Mouse (Mus musculus) stomach, embryonic 15.5 days (tissue): ENCODE measurements around the gene Klhl4. TPM values are rescaled to one million over a fixed set of nuclear protein-coding genes. Genes with fewer than 3 reads are reported as not detected.
A peak's percentile ranks its signal among the peaks of the same experiment; 100 is the strongest.

ENCODE experiments used
- ATAC-seq: fragments of 200-750 bp; cut with Nextera tagmentation; 2 replicates; pipeline ENCODE4 v1.8.0; 2017; ENCODE audit warnings: low read depth, moderate number of reproducible peaks, moderate TSS enrichment; ENCODE audit not compliant: insufficient read depth, low FRiP score
- H3K27ac ChIP-seq: fragments of 300-500 bp; sonication (generic); 2 replicates; pipeline ENCODE4 v1.5.1; 2015; ENCODE audit warnings: mild to moderate bottlenecking, inconsistent platforms
- H3K27me3 ChIP-seq: fragments of 300-500 bp; sonication (generic); replicated peaks from 2 replicates; pipeline ENCODE4 v1.6.1; 2015; ENCODE audit warnings: inconsistent platforms
- H3K36me3 ChIP-seq: fragments of 300-500 bp; sonication (generic); 2 replicates; pipeline ENCODE4 v1.6.1; 2015; ENCODE audit warnings: inconsistent platforms
- H3K4me1 ChIP-seq: fragments of 300-500 bp; sonication (generic); 2 replicates; pipeline ENCODE4 v1.6.1; 2015; ENCODE audit warnings: inconsistent platforms
- H3K4me2 ChIP-seq: fragments of 300-500 bp; sonication (generic); 2 replicates; pipeline ENCODE4 v1.6.1; 2015; ENCODE audit warnings: mild to moderate bottlenecking, inconsistent platforms
- H3K4me3 ChIP-seq: fragments of 300-500 bp; sonication (generic); replicated peaks from 2 replicates; pipeline ENCODE4 v1.5.1; 2015; ENCODE audit warnings: inconsistent platforms
- H3K9ac ChIP-seq: fragments of 300-500 bp; sonication (generic); 2 replicates; pipeline ENCODE4 v1.6.1; 2015; ENCODE audit warnings: inconsistent platforms
- H3K9me3 ChIP-seq: fragments of 300-500 bp; sonication (generic); 2 replicates; pipeline ENCODE4 v1.6.1; 2016; ENCODE audit warnings: inconsistent platforms
- WGBS: fragments of 180-500 bp; shearing (Covaris S2); methylation state at CpG from one replicate; pipeline ENCODE4 v1.1.7; 2015; 5-methylcytosine and 5-hydroxymethylcytosine counted together
- polyA plus RNA-seq: library from polyadenylated mRNA; unstranded; fragments of >200 nt; fragmentation: Nextera tagmentation; extraction: Ambion mirVana; gene quantifications from 2 replicates; pipeline ENCODE4 v1.2.1, GENCODE M21; 2015

The Klhl4 gene
- polyA plus RNA-seq, result 9.5 and 11.0 TPM in 2 replicates

- Histone ChIP-seq H3K4me3 (peak within 1 kb of the TSS; percentile 24), H3K27me3 (no peaks in the 10 kb centered on the region), H3K36me3 (no peaks in the 10 kb centered on the region), H3K4me1 (no peaks in the 10 kb centered on the region), H3K4me2 (peak within 1 kb of the TSS; percentile 38), H3K27ac (no peak within 1 kb of the TSS; the same call in 1 of the 2 replicates), H3K9ac (no peak within 1 kb of the TSS), H3K9me3 (no peaks in the 10 kb centered on the region)
- WGBS, result 29% methylated on average over 14 of the region's 14 CpGs
- peak; percentile 66; the same call in 1 of the 2 replicates for ATAC-seq
These were observed at the start of gene Klhl4 for GRCm38 (mm10) chrX:114473782-114474731. Klhl4 (plus strand) TSS chrX:114474333.

- Histone ChIP-seq H3K27me3 (no peaks in the 10 kb centered on the region), H3K27ac (no peak overlapping the region), H3K4me2 (no peak overlapping the region), H3K4me1 (no peaks in the 10 kb centered on the region), H3K9me3 (no peaks in the 10 kb centered on the region), H3K9ac (no peak overlapping the region), H3K4me3 (no peak overlapping the region), H3K36me3 (no peaks in the 10 kb centered on the region)
- no peak for ATAC-seq
These were observed 10.0 kb downstream of the Klhl4 start for GRCm38 (mm10) chrX:114484153-114484552.

- no peaks in the 10 kb centered on the region for H3K27me3 ChIP-seq
- no peaks in the 10 kb centered on the region for H3K9me3 ChIP-seq
- no peak overlapping the region for H3K4me2 ChIP-seq
- no peaks in the 10 kb centered on the region for H3K4me1 ChIP-seq
- no peak overlapping the region for H3K9ac ChIP-seq
- H3K36me3 ChIP-seq, result no peaks in the 10 kb centered on the region
- no peak overlapping the region for H3K27ac ChIP-seq
- no peak overlapping the region for H3K4me3 ChIP-seq
- no peak for ATAC-seq
These were observed 12.6 kb downstream of the Klhl4 start for GRCm38 (mm10) chrX:114486691-114487090.

- no peaks in the 10 kb centered on the region for H3K9me3 ChIP-seq
These were observed 84.0 kb downstream of the Klhl4 start for GRCm38 (mm10) chrX:114558141-114558540.

GRCm38 (mm10) chrX:114582311-114582710, 108.2 kb downstream of the Klhl4 start:
- 29% methylated on average over 1 of the region's 1 CpGs for WGBS

More at GRCm38 (mm10) chrX:114558141-114558540, 84.0 kb downstream of the Klhl4 start:
- WGBS, result 35% methylated on average over 3 of the region's 3 CpGs
- H3K36me3 ChIP-seq, result no peaks in the 10 kb centered on the region
- ATAC-seq, result no peak
- no peaks in the 10 kb centered on the region for H3K4me1 ChIP-seq
- no peak overlapping the region for H3K27ac ChIP-seq
- H3K4me2 ChIP-seq, result no peak overlapping the region
- no peak overlapping the region for H3K9ac ChIP-seq
- no peaks in the 10 kb centered on the region for H3K27me3 ChIP-seq
- no peak overlapping the region for H3K4me3 ChIP-seq

More at GRCm38 (mm10) chrX:114582311-114582710, 108.2 kb downstream of the Klhl4 start:
- no peak for ATAC-seq
- Histone ChIP-seq H3K4me2 (no peak overlapping the region), H3K9me3 (no peaks in the 10 kb centered on the region), H3K27me3 (no peaks in the 10 kb centered on the region), H3K27ac (no peak overlapping the region), H3K4me1 (no peaks in the 10 kb centered on the region), H3K4me3 (no peak overlapping the region), H3K9ac (no peak overlapping the region), H3K36me3 (no peaks in the 10 kb centered on the region)
